8 mouse cellular contexts compared by ENCODE assay signal in the genomic region with DNA sequence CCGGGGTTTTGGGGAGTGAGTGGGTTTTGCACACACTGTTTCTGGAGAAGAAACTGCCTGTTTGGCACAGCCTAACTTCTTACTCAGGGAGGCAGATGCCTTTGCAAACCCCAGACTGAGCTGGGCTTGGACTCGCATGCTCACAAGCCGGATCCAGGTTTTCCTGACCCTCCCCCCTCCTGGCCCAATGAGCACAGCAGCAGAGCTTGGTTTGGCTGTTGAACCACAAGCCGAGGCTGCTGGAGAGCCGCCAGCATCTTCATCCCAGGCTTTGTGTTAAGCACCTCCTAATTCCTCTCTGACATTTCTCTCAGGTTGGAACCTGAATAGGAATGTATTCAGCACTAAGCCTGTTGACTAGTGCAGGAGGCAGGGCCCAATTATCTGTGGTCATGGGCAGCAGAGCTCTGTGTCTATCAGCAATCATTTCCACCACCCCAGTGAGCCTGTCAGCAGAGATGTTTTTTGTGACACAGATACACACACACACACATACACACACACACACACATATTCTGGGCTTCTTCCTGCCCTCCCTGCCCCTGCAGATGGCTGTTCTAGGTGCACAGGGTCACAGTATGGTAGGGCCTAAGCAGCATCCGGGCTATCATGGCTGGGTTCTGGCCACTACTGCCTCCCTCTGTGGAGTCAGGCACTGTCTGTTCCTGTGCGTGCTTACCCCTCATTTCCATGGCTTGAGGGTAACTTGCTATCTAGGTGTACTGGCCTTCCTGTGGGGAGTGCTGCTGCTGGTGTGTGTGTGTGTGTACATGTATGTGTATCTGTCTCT.
DNase-seq lines count a peak whose midpoint lies in the region; ATAC-seq lines count a peak whose summit lies in the region.

No protein-coding gene starts in this region.

- H3K27ac ChIP-seq in forebrain, embryonic 11.5 days (ENCODE audit: low read depth, low read length): peak overlapping the region; percentile 54; the same call in 1 of the 2 replicates
- peak overlapping the region; percentile 33 for H3K27ac ChIP-seq in midbrain, embryonic 14.5 days (replicated peaks; ENCODE audit: low read depth, low read length)

- no peaks in the 10 kb centered on the region for H3K36me3 ChIP-seq in forebrain, embryonic 11.5 days (ENCODE audit: control insufficient read depth, insufficient read depth, low read length)
- no peaks in the 10 kb centered on the region for H3K36me3 ChIP-seq in midbrain, embryonic 14.5 days (ENCODE audit: control insufficient read depth, insufficient read depth, low read length)

- no peak overlapping the region for H3K9ac ChIP-seq in forebrain, embryonic 11.5 days (ENCODE audit: low read length)
- H3K9ac ChIP-seq in midbrain, embryonic 14.5 days (replicated peaks; ENCODE audit: low read length): no peak overlapping the region

- DNase-seq in 416B (ENCODE audit: low read depth): peak; percentile 36
- peak; percentile 44 for DNase-seq in adrenal gland, postnatal 25 days
- DNase-seq in forebrain, embryonic 11.5 days (ENCODE audit: low spot score): peak; percentile 77
- DNase-seq in heart, postnatal 36 days: peak; percentile 8 to 37
- DNase-seq in layer of hippocampus, postnatal 10 days (ENCODE audit: low spot score in 2 of 2): peak; percentile 57 to 72
- peak; percentile 85 for DNase-seq in midbrain, embryonic 14.5 days
- DNase-seq in testis, postnatal 14 days (ENCODE audit: low spot score): peak; percentile 27
- no peak for DNase-seq in thymus, postnatal 25 days

- WGBS in forebrain, embryonic 11.5 days: 32% methylated on average over 7 of the region's 7 CpGs
- 26% methylated on average over 7 of the region's 7 CpGs for WGBS in midbrain, embryonic 14.5 days

- intact Hi-C loops in heart, postnatal 36 days (cut with DNase I): no loop called here

- H3K4me1 ChIP-seq in forebrain, embryonic 11.5 days (replicated peaks; ENCODE audit: control insufficient read depth, insufficient read depth, low read length): no peaks in the 10 kb centered on the region; the same call in 1 of the 2 replicates
- H3K4me1 ChIP-seq in midbrain, embryonic 14.5 days (ENCODE audit: control insufficient read depth, insufficient read depth, low read length): peaks cover 15% of the 10 kb centered on the region; the same call in 1 of the 2 replicates

- H3K9me3 ChIP-seq in forebrain, embryonic 11.5 days (ENCODE audit: control insufficient read depth, low read length): no peaks in the 10 kb centered on the region
- H3K9me3 ChIP-seq in midbrain, embryonic 14.5 days (ENCODE audit: control insufficient read depth, low read length): no peaks in the 10 kb centered on the region

- no peak overlapping the region for H3K4me2 ChIP-seq in forebrain, embryonic 11.5 days (ENCODE audit: low read depth, low read length, severe bottlenecking)
- no peak overlapping the region for H3K4me2 ChIP-seq in midbrain, embryonic 14.5 days (ENCODE audit: low read length)

- peak; percentile 80 for ATAC-seq in forebrain, embryonic 11.5 days (replicated peaks; ENCODE audit: low FRiP score)
- ATAC-seq in midbrain, embryonic 14.5 days (ENCODE audit: low FRiP score, low TSS enrichment): peak; percentile 80

- no peaks in the 10 kb centered on the region for H3K27me3 ChIP-seq in forebrain, embryonic 11.5 days (ENCODE audit: control insufficient read depth, insufficient read depth, low read length)
- no peaks in the 10 kb centered on the region for H3K27me3 ChIP-seq in midbrain, embryonic 14.5 days (ENCODE audit: control insufficient read depth, insufficient read depth, low read length)

- no peak overlapping the region for H3K4me3 ChIP-seq in forebrain, embryonic 11.5 days (ENCODE audit: low read depth, low read length)
- H3K4me3 ChIP-seq in midbrain, embryonic 14.5 days (replicated peaks; ENCODE audit: low read depth, low read length): no peak overlapping the region
